Mouse (Mus musculus): ENCODE data around the gene Olfr1475.

GRCm38 (mm10) chr19:13527613-13528012 lies 47.6 kb upstream of the Olfr1475 start, which contains the start of gene Olfr1480:
- TF ChIP-seq CTCF (IDR thresholded peaks at IDR 0.05) = no peak
- TF ChIP-seq EP300 (IDR thresholded peaks at IDR 0.05) = no peak

All from lung, postnatal 0 days (tissue).